Mouse (Mus musculus): ENCODE measurements around the gene Gm17654. TPM values are rescaled to one million over a fixed set of nuclear protein-coding genes. Genes with fewer than 3 reads are reported as not detected.
"Not testable (repeated sequence)": the region's sequence is repeated elsewhere in the genome, so short reads cannot be mapped to it uniquely, and the experiment has no call there.

The Gm17654 gene
- not detected in 2 replicates for polyA plus RNA-seq (2014; fragmentation: Nextera tagmentation; extraction: Ambion mirVana)

GRCm38 (mm10) chr14:43579046-43579445 is at the start of gene Gm17654:
Gm17654 (minus strand) TSS chr14:43579146.
- H3K27me3 ChIP-seq (ENCODE audit: control insufficient read depth, insufficient read depth, low read length); H3K36me3 ChIP-seq (ENCODE audit: control insufficient read depth, insufficient read depth, low read length); H3K27ac ChIP-seq (ENCODE audit: low read depth, low read length); H3K4me1 ChIP-seq (ENCODE audit: control insufficient read depth, insufficient read depth, low read length); H3K4me2 ChIP-seq (ENCODE audit: low read depth); ATAC-seq (ENCODE audit: insufficient read depth, low FRiP score, low TSS enrichment); DNase-seq (ENCODE audit: low spot score); H3K9me3 ChIP-seq (ENCODE audit: control insufficient read depth, low read length); H3K9ac ChIP-seq (ENCODE audit: low read length); H3K4me3 ChIP-seq (ENCODE audit: low read depth, low read length): not testable (repeated sequence)
- WGBS, result 89% methylated on average over 1 of the region's 2 CpGs

- not testable (repeated sequence) for ATAC-seq (ENCODE audit: insufficient read depth, low FRiP score, low TSS enrichment); H3K27ac ChIP-seq (ENCODE audit: low read depth, low read length); H3K9ac ChIP-seq (ENCODE audit: low read length); H3K4me2 ChIP-seq (ENCODE audit: low read depth); H3K4me1 ChIP-seq (ENCODE audit: control insufficient read depth, insufficient read depth, low read length); H3K36me3 ChIP-seq (ENCODE audit: control insufficient read depth, insufficient read depth, low read length); H3K27me3 ChIP-seq (ENCODE audit: control insufficient read depth, insufficient read depth, low read length); DNase-seq (ENCODE audit: low spot score); H3K9me3 ChIP-seq (ENCODE audit: control insufficient read depth, low read length); H3K4me3 ChIP-seq (ENCODE audit: low read depth, low read length)
Observed at GRCm38 (mm10) chr14:43607913-43608312, 29.0 kb upstream of the Gm17654 start, which contains the start of gene Gm10375. Gm10375 (minus strand) TSS chr14:43608013.

GRCm38 (mm10) chr14:43577969-43578368 is 977 bp downstream of the Gm17654 start:
- not testable (repeated sequence) for ATAC-seq (ENCODE audit: insufficient read depth, low FRiP score, low TSS enrichment); H3K9ac ChIP-seq (ENCODE audit: low read length); H3K9me3 ChIP-seq (ENCODE audit: control insufficient read depth, low read length); DNase-seq (ENCODE audit: low spot score); H3K4me2 ChIP-seq (ENCODE audit: low read depth); H3K27me3 ChIP-seq (ENCODE audit: control insufficient read depth, insufficient read depth, low read length); H3K4me3 ChIP-seq (ENCODE audit: low read depth, low read length); H3K36me3 ChIP-seq (ENCODE audit: control insufficient read depth, insufficient read depth, low read length); H3K4me1 ChIP-seq (ENCODE audit: control insufficient read depth, insufficient read depth, low read length); H3K27ac ChIP-seq (ENCODE audit: low read depth, low read length)
- WGBS, result 88% methylated on average over 2 of the region's 4 CpGs

- H3K4me1 ChIP-seq (ENCODE audit: control insufficient read depth, insufficient read depth, low read length); H3K27ac ChIP-seq (ENCODE audit: low read depth, low read length); H3K4me3 ChIP-seq (ENCODE audit: low read depth, low read length); H3K9me3 ChIP-seq (ENCODE audit: control insufficient read depth, low read length); H3K27me3 ChIP-seq (ENCODE audit: control insufficient read depth, insufficient read depth, low read length); ATAC-seq (ENCODE audit: insufficient read depth, low FRiP score, low TSS enrichment); H3K36me3 ChIP-seq (ENCODE audit: control insufficient read depth, insufficient read depth, low read length); DNase-seq (ENCODE audit: low spot score); H3K4me2 ChIP-seq (ENCODE audit: low read depth); H3K9ac ChIP-seq (ENCODE audit: low read length): not testable (repeated sequence)
- WGBS, result 91% methylated on average over 2 of the region's 2 CpGs
Observed at GRCm38 (mm10) chr14:43552271-43552670, 26.7 kb downstream of the Gm17654 start.

GRCm38 (mm10) chr14:43546281-43546680 is 32.7 kb downstream of the Gm17654 start:
- H3K9me3 ChIP-seq (ENCODE audit: control insufficient read depth, low read length); H3K4me3 ChIP-seq (ENCODE audit: low read depth, low read length); DNase-seq (ENCODE audit: low spot score); H3K36me3 ChIP-seq (ENCODE audit: control insufficient read depth, insufficient read depth, low read length); H3K9ac ChIP-seq (ENCODE audit: low read length); H3K27me3 ChIP-seq (ENCODE audit: control insufficient read depth, insufficient read depth, low read length); ATAC-seq (ENCODE audit: insufficient read depth, low FRiP score, low TSS enrichment); H3K4me2 ChIP-seq (ENCODE audit: low read depth); H3K27ac ChIP-seq (ENCODE audit: low read depth, low read length); H3K4me1 ChIP-seq (ENCODE audit: control insufficient read depth, insufficient read depth, low read length): not testable (repeated sequence)

- H3K36me3 ChIP-seq (ENCODE audit: control insufficient read depth, insufficient read depth, low read length); H3K4me3 ChIP-seq (ENCODE audit: low read depth, low read length); H3K9ac ChIP-seq (ENCODE audit: low read length); DNase-seq (ENCODE audit: low spot score); H3K4me1 ChIP-seq (ENCODE audit: control insufficient read depth, insufficient read depth, low read length); H3K27ac ChIP-seq (ENCODE audit: low read depth, low read length); H3K4me2 ChIP-seq (ENCODE audit: low read depth); ATAC-seq (ENCODE audit: insufficient read depth, low FRiP score, low TSS enrichment); H3K9me3 ChIP-seq (ENCODE audit: control insufficient read depth, low read length); H3K27me3 ChIP-seq (ENCODE audit: control insufficient read depth, insufficient read depth, low read length): not testable (repeated sequence)
- 87% methylated on average over 1 of the region's 2 CpGs for WGBS
Observed at GRCm38 (mm10) chr14:43543276-43543675, 35.7 kb downstream of the Gm17654 start, which contains the start of gene Gm5799. Gm5799 (plus strand) TSS chr14:43543576.

GRCm38 (mm10) chr14:43538144-43538543 is 40.8 kb downstream of the Gm17654 start:
- not testable (repeated sequence) for H3K9ac ChIP-seq (ENCODE audit: low read length); H3K27ac ChIP-seq (ENCODE audit: low read depth, low read length); DNase-seq (ENCODE audit: low spot score); H3K4me2 ChIP-seq (ENCODE audit: low read depth); H3K4me1 ChIP-seq (ENCODE audit: control insufficient read depth, insufficient read depth, low read length); ATAC-seq (ENCODE audit: insufficient read depth, low FRiP score, low TSS enrichment); H3K9me3 ChIP-seq (ENCODE audit: control insufficient read depth, low read length); H3K4me3 ChIP-seq (ENCODE audit: low read depth, low read length); H3K36me3 ChIP-seq (ENCODE audit: control insufficient read depth, insufficient read depth, low read length); H3K27me3 ChIP-seq (ENCODE audit: control insufficient read depth, insufficient read depth, low read length)
- 71% methylated on average over 2 of the region's 2 CpGs for WGBS

- H3K4me1 ChIP-seq (ENCODE audit: control insufficient read depth, insufficient read depth, low read length); H3K4me2 ChIP-seq (ENCODE audit: low read depth); H3K9ac ChIP-seq (ENCODE audit: low read length); H3K36me3 ChIP-seq (ENCODE audit: control insufficient read depth, insufficient read depth, low read length); ATAC-seq (ENCODE audit: insufficient read depth, low FRiP score, low TSS enrichment); H3K9me3 ChIP-seq (ENCODE audit: control insufficient read depth, low read length); H3K4me3 ChIP-seq (ENCODE audit: low read depth, low read length); H3K27ac ChIP-seq (ENCODE audit: low read depth, low read length); H3K27me3 ChIP-seq (ENCODE audit: control insufficient read depth, insufficient read depth, low read length): not testable (repeated sequence)
- WGBS, result 63% methylated on average over 4 of the region's 6 CpGs
- DNase-seq (ENCODE audit: low spot score), result peak; percentile 6
Observed at GRCm38 (mm10) chr14:43532387-43532786, 46.6 kb downstream of the Gm17654 start.

- not testable (repeated sequence) for H3K36me3 ChIP-seq (ENCODE audit: control insufficient read depth, insufficient read depth, low read length); H3K4me1 ChIP-seq (ENCODE audit: control insufficient read depth, insufficient read depth, low read length); H3K27me3 ChIP-seq (ENCODE audit: control insufficient read depth, insufficient read depth, low read length); H3K9me3 ChIP-seq (ENCODE audit: control insufficient read depth, low read length); DNase-seq (ENCODE audit: low spot score); H3K4me3 ChIP-seq (ENCODE audit: low read depth, low read length); ATAC-seq (ENCODE audit: insufficient read depth, low FRiP score, low TSS enrichment); H3K27ac ChIP-seq (ENCODE audit: low read depth, low read length); H3K9ac ChIP-seq (ENCODE audit: low read length); H3K4me2 ChIP-seq (ENCODE audit: low read depth)
- WGBS, result no CpG with 5 or more reads among the region's 6 CpGs
Observed at GRCm38 (mm10) chr14:43532011-43532383, 46.9 kb downstream of the Gm17654 start.
